Mouse (Mus musculus) left cerebral cortex, postnatal 4 days (tissue): ENCODE data around the gene Cyp2w1. TPM values are rescaled to one million over a fixed set of nuclear protein-coding genes. Genes with fewer than 3 reads are reported as not detected.
"Not testable (repeated sequence)": the region's sequence is repeated elsewhere in the genome, so short reads cannot be mapped to it uniquely, and the experiment has no call there.

Source experiments
- DNase-seq: peaks from one replicate; pipeline ENCODE4 v3.0.0-alpha.2; 2022
- intact Hi-C: fragments of 180-260 bp; cut with DNase I; formaldehyde crosslinking; loops from one replicate; pipeline ENCODE4 v1.15.1; 2025
- total RNA-seq, 2 experiments: library from RNA; stranded (reverse); gene quantifications; 2 replicates each; pipeline ENCODE4 v1.2.3; 2021

Gene Cyp2w1
- total RNA-seq, 2 experiments from 2014 or later = not detected

DNA sequence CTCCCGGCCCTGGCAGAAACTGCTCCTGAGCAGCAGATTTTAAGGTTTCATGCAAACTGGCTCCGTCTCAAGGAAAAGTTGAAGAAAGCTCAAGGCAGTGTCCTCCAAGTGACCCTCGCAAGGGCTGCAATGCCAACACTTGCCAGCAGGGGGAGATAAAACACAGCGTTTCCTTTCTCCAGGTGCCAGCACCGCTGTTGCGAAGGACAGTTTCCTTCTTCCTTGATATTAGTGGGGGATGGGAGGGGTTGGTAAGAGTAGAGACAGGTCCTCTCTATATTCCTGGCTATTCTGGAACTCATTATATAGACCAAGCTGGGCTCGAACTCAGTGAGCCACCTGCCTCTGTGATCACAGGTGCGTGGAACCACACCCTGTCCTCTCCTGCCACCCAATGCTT is 20.7 kb upstream of the Cyp2w1 start:
- intact Hi-C loops = no loop called here
- peak; percentile 81 for DNase-seq

DNA sequence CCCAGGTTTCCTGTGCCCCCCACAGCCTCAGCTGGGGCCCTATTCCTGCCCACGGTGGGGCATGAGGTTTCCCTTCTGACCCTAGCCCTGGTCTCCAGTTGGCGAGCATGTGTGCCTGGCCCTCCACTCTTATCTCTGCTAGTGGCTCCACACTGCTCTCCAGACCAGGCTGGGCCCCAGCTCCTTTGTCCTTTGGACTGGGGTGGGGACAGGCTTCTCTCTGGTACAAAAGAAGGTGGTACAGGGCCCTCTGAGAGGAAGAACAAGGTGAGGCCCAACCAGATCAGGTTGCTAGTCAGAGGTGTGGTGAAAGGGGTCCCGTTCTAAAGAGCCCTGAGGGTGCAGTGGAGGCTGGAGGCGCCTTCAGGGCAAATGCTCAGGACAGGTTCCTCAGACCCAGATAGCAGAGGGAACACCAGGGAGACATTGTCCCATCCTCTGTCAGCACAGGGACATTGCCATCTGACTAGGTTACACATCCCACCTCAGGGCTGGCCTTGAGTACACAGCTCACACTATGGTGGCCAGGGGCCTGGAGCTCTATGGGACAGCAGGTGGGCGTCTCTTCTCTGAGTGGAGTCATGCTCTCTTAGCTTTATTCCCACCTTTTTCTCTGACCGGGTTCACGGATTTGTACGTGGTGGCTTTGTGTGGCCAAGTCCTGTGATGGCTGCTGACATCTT is 19.7 kb upstream of the Cyp2w1 start:
- DNase-seq = no peak
- intact Hi-C loops = no loop called here

DNA sequence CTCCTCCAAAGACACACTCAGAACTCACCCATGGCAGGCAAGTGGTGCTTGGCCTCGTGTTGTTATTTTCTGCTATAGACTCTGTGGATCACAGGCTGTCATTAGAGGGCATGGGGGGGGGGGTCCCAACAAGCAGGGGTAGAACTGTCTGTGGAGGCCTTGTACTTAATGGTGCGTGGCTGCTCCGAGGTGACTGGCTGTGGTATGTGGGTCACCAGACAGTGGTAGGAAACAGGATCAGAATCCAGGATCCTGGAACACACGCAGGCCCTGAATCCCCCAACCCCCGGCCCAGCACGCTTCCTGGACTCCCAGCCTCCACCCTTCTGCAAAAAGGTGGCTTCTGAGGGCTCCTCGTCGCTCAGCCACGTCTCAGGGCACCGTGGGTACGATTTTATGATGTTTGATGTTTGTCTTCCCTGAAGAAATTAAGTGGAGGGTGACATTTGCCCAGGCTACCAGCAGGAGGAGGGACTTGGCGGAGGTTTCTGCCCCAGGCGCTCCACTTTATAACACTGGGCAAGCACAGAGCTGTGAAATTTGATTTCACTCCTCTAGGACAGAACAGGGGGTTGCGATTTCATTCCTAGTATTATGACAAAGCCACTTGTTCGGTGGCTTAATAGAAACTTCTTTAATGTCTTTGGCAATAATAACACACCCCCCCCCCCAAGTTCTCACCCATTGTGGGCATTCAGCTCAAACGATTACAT is 19.0 kb upstream of the Cyp2w1 start:
- DNase-seq = no peak
- intact Hi-C loops = no loop called here

DNA sequence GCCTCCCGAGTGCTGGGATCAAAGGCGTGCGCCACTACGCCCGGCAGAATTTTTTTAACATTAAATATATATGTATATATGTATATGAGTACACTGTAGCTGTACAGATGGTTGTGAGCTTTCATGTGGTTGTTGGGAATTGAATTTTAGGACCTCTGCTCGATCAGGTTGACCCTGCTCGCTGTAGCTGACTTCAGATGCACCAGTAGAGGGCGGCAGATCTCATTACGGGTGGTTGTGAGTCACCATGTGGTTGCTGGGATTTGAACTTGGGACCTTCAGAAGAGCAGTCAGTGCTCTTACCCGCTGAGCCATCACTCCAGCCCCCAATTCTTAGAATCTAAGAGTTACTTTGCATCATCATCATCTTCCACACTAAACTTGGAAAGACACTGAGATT is 18.0 kb upstream of the Cyp2w1 start:
- DNase-seq, intact Hi-C loops: not testable (repeated sequence)

DNA sequence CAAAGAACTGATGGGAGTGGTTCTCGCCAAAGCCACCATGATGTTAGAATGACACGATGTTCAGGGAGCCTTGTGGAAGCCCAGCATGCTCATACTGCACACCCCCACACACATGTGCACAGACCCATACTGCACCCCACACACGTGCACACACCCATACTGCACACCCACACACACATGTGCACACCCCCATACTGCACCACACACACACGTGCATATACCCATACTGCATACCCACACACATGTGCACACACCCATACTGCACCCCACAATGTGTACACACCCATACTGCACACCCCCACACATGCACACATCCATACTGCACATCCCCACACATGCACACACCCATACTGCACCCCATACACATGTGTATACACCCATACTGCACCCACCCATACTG is 16.8 kb upstream of the Cyp2w1 start:
- intact Hi-C loops = no loop called here
- DNase-seq = no peak

DNA sequence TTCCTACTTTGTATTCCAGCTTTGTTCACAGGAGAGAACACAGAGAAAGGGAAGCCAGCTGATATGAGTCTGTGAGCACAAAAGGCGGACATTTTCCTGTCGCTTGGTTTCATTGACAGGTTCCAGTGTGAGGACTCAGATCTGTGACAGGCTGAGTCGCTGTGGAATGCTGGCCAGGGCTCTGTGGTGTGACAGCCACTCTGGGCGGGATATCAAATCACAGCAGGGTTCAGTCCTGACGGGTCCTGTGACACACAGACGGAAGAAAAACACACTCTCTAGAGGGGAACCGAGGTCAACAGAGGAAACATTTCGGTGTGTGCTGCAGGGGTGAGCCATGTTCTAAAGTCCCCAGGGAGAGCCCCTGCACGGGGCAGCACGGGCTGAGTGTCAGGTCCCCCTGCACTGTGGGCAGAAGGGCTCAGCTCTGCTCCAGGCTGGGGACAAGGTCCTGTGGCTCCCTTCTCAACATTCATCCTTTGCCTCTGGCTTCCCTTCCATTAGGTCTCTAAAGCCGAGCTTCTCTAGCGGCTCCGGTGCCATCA is 14.5 kb upstream of the Cyp2w1 start:
- intact Hi-C loops = no loop called here
- DNase-seq = peak; percentile 71

DNA sequence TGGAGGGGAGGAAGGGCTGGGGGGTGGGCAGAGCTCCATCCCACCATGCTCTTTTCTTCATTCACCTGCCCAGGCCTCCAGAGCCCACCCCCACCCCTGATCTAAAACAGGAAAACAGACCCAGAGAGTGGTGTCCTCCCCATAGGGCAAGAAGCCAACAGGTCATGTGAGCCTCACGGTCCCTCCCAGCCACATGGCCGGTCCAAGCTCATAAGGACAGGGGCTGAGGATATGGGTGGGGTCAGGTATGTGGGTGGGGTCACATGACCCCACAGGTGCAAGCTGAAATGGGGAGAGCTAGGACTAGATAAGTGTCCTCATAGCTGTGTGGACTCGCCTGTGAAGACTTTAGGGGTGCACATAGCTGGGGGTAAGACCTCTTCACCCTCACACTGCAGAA is 14.0 kb upstream of the Cyp2w1 start:
- DNase-seq = no peak
- intact Hi-C loops = no loop called here

DNA sequence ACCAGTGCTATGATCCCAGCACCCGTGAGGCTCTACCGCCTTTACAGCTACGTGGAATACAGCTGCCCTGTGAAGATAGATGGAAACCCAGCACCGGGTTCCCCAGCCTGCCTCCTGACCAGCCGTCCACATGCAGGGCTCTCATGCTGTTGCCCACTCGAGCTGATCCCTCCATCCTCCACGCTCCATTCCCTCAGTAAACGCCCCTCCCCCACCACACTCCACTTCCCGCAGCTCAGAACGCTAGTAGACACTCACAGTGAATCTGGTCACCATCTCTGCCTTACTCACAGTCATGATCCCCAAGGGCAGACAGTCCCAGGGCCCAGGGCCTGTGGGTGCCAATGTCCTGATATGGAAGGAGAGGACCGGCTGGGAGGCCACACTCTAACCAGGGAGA is 13.5 kb upstream of the Cyp2w1 start:
- intact Hi-C loops = no loop called here
- no peak for DNase-seq

DNA sequence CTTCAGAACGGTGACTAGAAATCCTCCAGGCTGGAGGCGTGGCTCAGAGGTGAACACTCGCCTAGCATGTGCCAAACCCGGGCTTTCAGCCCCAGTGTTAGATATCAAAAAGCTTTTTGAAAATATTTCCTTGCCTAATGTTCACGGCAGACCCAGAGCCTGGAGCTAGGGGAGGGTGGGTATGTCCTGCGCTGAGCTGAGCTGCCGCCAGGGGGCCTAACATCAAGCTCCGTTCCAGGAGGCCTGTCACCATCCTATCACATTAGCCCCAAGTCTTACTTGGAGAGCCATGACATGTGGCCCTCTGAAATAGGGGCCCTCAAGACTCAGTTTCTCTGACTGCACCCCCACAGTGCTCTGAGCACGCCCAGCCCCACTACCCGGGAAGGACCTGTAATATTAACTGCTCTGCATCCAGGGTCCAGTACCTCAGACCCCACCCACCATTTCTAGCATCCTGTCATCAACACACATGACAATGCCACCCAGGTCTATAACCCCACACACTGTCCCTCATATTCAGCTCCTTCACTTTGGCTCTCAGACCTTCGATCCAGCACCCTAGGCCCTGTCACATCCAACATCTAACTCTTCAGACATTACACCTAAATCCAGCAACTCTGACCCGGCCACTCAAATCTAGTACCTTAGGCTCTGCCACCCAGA is 8.3 kb upstream of the Cyp2w1 start:
- intact Hi-C loops = no loop called here
- DNase-seq = peak; percentile 81

DNA sequence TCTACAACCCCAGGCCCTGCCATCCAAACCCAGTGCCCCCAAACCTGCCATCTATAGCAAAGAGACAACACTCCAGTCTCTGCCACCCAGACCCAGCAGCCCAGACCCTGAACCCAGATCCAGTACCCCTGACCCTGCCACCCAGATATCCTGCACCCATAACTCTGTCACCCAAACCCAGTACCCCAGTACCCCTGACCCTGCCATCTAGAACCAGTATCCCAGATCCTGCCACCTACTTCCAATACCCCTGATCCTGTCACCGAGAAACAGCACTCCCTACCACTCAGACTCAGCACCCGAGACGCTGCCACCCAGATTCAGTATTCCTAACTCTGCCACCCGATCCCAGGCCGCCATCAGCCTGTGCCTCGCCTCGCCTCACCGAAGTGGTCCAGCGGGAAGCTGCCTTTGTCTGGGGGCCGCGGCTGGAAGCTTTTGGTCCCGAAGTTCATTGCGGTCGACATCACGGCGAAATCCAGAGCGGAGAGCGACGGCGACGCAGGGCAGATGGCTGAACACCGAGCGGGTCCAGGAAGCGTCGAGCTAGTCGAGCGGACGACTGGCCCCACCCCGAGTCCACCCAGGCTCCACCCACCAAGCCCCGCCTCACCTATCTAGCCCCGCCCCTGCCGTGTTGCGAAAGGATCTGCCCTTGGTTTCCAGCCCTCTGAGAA is 7.6 kb upstream of the Cyp2w1 start:
- intact Hi-C loops = no loop called here
- peak; percentile 94 for DNase-seq

DNA sequence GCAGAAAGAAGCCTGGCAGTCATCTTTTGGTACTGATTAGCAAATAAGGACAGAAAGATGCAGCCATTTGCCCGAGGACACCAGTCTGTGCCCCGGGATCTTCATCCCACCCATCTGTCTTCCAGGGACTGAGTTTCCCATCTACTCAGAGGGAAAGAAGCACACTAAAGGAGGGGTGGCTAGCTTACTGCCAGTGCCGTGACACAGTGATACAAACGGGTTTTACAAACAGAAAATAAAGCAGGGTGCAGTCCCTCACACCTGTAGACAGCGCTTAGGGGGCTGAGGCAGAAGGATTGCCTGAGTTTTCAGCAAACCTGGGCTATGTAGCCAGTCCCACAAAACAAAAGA is 7.1 kb upstream of the Cyp2w1 start:
- intact Hi-C loops = no loop called here

DNA sequence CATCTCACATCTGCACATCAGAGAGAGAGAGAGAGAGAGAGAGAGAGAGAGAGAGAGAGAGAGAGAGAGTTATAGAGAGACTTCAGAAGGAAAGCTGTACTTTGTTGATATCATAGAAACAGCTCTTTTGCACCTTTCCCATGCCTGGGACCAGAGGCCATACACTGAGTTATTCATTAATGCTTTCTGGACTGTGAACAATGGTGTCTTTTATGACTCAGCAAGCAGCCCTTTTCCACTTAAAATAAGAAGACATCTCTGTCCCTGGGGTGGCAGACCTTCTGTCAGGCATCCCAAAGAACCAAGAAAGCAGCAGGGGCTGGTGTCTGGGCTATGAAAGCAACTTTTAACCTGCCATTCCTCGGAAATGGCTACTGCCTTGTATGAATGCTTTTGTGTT is 5.2 kb upstream of the Cyp2w1 start:
- DNase-seq = no peak
- intact Hi-C loops = no loop called here

More for the DNA sequence above, 7.1 kb upstream of the Cyp2w1 start:
- no peak for DNase-seq

DNA sequence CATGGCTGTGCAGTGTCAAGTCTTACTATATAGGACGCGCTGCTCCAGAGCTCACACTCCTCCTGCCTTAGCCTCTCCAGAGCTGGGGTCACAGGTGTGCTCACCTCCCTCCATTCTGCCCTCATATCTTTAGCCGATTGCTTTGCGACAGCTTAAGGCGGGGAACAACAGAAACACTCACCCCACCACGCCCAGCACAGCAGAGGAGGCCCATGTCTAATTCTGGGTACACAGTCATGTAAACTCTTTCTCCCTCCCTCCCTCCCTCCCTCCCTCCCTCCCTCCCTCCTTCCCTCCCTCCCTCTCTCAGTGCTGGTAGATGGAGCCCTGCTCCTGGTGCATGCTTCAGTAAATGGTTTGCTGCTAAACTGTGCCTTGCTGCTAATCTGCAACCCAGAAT is 2.7 kb upstream of the Cyp2w1 start:
- DNase-seq = no peak
- intact Hi-C loops = no loop called here

DNA sequence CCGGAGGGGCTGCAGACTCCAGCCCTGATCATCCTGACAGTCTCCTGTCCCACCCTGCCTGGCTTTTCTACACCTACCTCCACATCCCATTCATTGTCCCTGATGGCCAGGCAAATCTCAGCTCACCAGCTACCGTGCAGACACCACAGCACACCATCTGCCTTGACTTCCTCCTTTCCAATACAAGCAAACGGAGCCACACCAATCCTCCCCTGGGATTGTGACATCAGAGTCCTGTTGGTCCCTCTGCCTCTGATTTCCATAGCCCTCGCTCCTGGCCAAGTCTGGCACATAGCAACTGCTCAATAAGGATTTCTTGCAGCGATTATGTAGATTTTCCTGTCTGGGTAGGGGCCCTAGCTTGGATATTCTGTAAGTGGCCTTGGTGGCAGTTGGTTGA is 1.3 kb upstream of the Cyp2w1 start, which contains the start of gene Cox19:
Gene Cox19, minus strand, starts transcription at position 285 of the 400 bp plus-strand sequence.
- intact Hi-C loops = no loop called here
- no peak for DNase-seq

DNA sequence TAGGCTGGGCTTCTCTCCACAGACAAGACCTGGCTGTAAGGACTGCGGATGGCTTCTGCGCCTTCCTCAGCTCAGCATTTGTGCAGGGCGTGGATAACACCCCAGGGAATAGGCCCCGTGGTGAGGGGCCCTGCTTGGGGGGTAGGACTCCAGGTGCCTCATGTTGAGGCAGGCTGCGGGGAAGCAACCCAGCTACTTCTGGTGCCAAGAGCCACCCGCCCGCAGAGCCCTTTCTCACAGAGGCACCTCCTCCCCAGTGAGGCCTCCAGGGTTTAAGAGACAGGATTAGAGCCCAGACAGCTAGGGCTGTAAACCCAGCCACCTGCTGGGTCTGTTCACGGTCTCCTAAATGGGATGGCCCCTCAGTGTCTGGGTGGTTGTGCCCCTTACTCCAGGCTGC is 789 bp upstream of the Cyp2w1 start:
- intact Hi-C loops = no loop called here
- no peak for DNase-seq

DNA sequence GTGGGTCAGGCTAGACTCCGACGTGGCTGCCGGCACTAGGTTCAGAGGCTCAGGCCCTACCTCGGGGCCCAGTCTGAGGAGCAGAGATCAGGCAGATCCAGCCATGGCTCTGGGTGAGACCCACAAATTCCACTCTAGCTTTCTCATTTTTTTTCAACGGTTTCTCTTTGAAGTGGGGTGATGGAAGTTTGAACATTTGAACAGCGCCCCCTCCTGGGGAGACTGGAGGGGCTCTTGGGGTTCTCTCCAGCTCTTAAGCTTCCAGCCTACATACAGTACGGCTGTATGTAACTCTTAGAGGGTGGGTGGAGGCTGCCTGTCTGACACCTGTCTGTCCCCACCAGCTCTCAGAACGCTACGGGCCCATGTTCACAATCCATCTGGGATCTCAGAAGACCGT is 1.1 kb downstream of the Cyp2w1 start:
- DNase-seq = no peak
- intact Hi-C loops = no loop called here

DNA sequence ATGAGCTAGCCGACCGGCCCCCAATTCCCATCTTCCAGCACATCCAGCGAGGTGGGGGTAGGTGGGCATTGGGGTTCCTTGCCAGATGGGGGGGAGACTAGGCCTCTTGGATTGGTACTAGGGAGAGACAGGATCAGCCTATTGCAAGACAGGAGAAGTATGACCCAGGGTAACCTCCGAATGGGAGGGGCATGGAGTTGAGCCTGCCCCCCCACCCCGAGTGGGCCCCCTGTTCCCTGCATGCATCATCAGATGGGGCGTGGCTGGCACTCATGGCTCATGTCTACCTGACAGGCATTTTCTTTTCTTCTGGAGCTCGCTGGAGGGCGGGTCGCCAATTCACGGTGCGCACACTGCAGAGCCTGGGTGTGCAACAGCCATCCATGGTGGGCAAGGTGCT is 1.5 kb downstream of the Cyp2w1 start:
- intact Hi-C loops = no loop called here
- no peak for DNase-seq

DNA sequence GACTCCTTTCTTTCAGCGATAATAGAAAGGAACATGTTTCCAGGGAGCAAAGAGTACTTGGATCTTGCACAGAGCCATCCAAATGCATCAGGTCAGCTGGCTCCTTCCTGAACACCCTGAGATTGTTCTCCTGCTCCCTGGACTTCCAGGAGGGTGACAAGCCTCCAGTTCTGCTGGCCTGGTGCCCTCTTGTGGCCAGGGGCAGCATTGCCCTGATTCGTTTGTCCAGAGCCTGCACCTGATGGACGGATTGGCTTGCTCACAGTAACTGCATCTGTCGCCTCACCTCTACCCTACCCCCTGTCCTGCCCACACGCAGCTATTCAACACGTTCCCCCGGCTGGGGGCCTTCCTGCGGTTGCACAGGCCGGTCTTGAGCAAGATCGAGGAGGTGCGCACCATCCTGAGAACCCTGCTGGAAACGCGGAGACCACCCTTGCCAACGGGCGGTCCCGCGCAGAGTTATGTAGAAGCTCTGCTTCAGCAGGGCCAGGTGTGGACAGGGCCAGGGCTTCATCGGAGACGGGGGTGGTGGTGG is 2.9 kb downstream of the Cyp2w1 start:
- intact Hi-C loops = no loop called here

DNA sequence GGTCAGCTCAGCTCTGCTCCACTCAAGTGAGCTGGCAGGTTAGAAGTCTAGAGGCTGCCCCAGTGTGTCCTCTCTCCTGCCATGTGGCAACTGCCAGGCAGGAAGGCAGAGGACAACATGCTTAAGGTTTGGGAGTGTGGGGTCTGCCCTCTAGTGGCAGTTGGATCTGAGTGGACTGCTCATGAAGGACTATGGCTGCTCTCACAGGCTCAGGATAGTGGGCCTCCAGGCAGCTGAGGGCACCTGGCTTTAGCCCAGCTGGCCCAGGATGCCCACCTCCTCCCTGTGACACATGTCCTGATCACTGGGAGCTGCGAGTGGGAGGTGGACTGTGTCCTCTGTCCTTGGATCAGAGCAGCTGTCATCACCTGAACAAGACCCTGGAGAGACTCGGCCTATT is 6.2 kb downstream of the Cyp2w1 start:
- DNase-seq = peak; percentile 61
- intact Hi-C loops = no loop called here

More for the DNA sequence above, 2.9 kb downstream of the Cyp2w1 start:
- DNase-seq = peak; percentile 82

DNA sequence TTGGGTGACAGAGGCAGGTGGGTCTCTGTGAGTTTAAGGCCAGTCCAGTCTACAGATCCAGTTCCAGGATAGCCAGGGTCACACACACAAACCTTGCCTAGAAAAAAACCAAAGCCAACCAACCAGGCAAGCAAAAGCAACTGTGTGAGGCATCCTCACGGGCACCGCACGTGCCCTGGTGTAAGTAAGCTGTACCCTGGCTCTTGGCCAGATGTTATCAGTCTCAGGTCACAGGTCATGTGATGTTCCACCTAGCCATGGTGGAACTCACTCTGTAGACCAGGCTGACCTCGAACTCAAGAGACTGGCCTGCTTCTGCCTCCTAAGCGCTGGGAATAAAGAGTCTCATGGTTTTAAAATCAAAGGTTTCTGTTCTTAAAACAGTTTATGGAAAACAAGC is 6.8 kb downstream of the Cyp2w1 start:
- intact Hi-C loops = no loop called here
- DNase-seq = no peak

DNA sequence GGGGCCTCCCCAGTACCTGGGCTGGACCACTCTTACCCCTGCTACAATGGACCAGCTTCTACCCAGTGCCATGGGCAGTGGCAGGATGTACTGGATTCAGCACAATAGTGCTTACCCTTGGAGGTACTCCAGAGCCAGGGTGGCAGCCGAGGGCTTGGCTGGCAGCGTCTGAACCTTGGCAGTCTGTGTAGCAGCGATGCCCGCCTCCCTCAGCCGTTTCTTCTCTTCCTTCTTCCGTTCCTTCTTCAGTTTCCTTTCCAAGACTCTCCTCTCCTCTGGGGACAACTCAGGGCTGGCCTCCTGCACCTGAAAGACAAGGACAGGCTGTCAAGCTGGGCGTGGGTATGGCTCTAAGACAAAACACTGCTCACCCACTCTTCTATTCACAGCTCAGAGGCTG is 11.4 kb downstream of the Cyp2w1 start:
- no peak for DNase-seq
- intact Hi-C loops = loop anchor here (5.0 kb wide), 1 partner anchor 103 kb away; no protein-coding TSS in a partner anchor
